Mouse (Mus musculus): ENCODE measurements around the gene Fbxo34.

DNA sequence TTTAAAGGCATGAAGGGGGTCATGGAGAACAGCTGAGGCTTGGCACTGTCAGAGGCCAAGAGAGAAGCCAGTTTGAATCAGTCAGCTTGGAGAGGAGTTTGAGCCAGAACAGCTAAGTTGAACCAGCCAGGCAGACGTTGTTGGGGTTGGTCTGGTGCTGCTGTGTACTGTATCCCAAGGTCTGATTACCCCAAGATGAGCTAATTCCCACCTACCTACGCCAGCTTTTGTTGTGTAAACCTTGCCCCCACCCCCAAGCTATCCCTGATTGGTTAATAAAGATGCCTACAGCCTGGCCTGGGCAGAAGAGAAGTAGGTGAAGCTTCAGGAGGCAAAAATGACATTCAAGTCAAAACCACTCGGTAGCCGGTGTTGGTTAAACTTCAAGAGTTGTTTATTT lies 27.8 kb upstream of the Fbxo34 start:
- no peak for TF ChIP-seq GATA1 (IDR thresholded peaks at IDR 0.05; ENCODE audit: borderline replicate concordance, low read length)
- no peak for TF ChIP-seq CTCF (IDR thresholded peaks at IDR 0.05; ENCODE audit: low read depth, low read length)
- TF ChIP-seq TAL1 (conservative IDR thresholded peaks at IDR 0.05; ENCODE audit: low read depth, low read length), result no peak
- no peak for TF ChIP-seq POLR2AphosphoS5 (IDR thresholded peaks at IDR 0.05; ENCODE audit: insufficient replicate concordance, low read depth, low read length)
- no peak for TF ChIP-seq GATA2 (IDR thresholded peaks at IDR 0.05; ENCODE audit: borderline replicate concordance, low read depth, low read length)
